Mouse (Mus musculus): ENCODE results near the gene Rasl12.
A peak's percentile ranks its signal among the peaks of the same experiment; 100 is the strongest.

Gene Rasl12

DNA sequence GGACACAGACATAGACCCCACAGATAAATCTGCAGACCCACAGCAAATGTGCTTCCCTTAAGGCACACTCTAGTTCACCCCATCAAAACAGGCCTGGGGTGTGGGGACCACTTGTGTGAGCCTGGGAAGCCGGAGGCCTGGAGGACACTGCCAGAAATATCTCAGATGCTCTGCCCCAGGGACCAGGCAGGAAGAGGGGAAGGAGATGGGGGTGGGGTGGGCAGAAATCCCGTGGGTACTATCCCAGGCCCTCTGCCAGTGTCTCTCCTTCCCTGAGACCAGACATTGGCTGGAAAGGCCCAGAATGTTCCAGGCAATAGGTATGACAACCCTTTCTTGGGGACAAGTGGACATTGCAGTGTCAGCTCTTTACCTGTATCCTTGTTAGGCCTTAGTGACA lies 4.7 kb upstream of the Rasl12 start:
- no peak for DNase-seq

- no peak for DNase-seq
Measured at GRCm38 (mm10) chr9:65394360-65394759, 3.9 kb upstream of the Rasl12 start.

DNA sequence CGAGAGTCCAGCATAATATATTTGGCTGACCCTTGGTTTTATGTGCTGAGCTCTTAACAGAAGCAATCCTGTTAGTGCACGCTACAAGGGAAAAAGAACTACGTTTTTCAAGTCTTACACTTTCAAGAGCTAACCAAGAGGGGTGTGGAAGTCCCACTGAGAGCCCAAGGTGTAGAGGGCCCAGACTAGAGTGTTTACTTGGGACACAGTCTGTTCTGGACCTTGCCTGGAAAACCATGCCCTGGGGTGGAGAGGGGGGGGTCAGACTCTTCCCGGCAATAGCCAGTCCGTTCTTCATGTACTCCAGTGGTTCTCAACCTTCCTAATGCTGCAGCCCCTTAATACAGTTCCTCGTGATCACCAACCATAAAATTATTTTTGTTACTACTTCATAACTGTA lies 1.6 kb downstream of the Rasl12 start:
- no peak for DNase-seq

GRCm38 (mm10) chr9:65404331-65405183 lies 6.3 kb downstream of the Rasl12 start:
- peak; percentile 87 for DNase-seq

DNA sequence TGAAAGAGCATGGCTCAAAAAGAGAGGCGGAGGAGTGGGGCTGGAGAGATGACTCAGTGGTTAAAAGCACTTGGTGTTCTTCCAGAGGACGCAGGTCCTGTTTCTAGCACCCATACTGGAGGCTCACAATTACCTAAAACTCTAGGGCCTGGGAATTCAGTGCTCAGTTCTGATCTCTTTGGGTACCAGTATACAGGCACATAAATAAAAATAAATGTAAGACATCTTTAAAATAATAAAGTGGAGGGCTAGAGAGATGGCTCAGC lies 6.8 kb downstream of the Rasl12 start:
- no peak for DNase-seq

- no peak for DNase-seq
Measured at GRCm38 (mm10) chr9:65407327-65407726, 9.0 kb downstream of the Rasl12 start.

DNA sequence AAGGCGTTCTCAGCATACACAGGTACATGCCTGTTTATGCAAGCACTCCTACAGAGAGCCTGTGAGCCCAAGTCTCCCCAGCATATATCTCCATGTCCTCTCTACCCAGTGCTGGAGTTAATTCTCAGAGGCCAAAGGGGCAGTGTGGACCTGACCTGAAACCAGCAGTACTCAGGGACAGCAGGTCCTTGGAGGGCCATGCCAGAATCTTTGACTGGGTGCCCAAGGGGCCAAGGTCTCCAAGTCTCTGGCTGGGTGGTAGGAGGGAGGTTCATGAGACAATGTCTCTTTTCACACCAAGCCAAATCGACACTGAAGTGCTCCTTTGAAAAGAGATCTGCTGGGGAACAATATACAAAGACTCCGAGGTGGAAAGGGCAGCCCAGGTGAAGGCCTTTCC lies 9.6 kb downstream of the Rasl12 start:
- peak; percentile 56 for DNase-seq

DNA sequence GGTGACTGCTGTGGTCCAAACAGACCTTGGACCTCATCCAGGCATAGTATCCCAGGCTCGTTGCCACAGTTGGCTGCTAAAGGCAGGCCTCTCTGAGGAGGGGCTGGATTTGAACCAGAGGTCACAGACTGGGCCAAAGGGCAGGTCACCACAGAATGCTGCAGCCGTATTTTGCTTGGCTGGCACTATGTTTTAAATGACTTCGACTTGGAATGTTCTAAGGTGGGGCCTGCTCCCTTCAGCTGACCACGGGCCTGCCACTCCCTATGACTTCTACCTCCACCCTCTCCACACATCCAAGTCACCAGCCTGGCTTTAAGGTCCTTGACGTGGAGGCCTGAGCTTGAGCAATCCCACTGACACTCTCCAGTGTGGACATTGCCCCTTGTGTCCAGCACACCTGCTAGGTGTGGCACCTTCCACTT lies 10.6 kb downstream of the Rasl12 start:
- DNase-seq: peak; percentile 86

- no peak for DNase-seq
Measured at GRCm38 (mm10) chr9:65410378-65410777, 12.1 kb downstream of the Rasl12 start.

DNA sequence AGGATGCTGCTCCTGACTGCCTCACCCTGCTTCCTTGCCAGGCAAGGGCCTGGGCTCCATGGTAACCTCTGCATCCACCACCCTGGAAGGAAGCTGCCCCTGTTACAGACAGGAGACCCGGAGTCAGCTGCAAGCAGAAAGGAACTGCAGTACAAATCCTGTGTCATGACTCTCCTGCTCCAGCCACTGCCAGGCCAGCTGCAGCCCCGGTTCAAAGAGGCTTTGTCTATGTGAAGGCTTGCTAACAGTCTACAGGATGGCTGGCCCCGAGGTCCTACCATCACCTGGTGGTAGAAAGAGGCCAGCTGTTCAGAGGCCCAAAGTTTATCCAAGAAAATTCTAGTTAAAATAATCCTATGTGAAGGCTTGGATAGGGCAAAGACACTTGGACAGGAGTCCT lies 13.0 kb downstream of the Rasl12 start:
- DNase-seq: no peak

DNA sequence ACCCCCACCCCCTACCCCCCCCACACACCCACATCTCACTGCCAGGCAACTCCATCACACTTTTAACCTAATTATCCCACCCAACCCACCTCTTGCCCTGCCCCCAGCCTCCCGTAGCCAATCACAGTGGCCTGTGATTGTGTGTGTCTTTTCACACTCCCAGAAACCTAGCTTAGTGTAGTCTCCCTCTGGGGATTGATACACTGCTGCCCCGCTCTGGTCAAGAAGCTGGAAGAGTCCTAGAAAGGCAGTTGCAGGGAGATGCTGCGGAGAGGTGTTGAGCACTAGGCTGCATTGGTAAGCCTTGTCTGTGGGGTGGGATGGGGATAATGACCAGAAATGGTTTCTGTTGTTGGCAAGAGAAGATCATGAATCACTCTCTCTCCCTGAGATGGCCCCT lies 19.4 kb downstream of the Rasl12 start:
- no peak for DNase-seq

- DNase-seq: no peak
Measured at GRCm38 (mm10) chr9:65419633-65420032, 21.3 kb downstream of the Rasl12 start.

GRCm38 (mm10) chr9:65422760-65423501 lies 24.6 kb downstream of the Rasl12 start, which contains the start of gene Slc51b:
TSS of gene Slc51b (minus strand) at chr9:65422955.
- DNase-seq: peak; percentile 77

DNA sequence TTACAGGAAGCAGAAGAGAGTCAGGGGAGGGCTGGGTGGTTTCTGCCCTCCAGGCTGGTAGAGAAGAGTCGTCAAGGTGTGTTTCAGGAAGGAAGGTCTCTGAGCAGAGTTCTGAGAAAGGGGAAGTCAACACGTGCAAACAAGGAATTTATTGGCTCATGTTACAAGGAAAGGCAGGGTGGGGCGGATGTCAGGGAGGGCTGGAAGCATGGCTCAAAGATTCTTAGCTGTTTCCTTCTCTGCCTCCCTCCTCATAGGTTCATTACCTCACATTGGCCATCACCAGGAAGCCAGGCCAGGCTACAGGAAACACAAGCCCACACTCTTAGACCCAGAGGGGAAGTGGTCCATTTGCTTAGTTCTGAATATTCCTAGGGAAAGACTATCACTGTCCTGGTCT lies 26.1 kb downstream of the Rasl12 start:
- no peak for DNase-seq

DNA sequence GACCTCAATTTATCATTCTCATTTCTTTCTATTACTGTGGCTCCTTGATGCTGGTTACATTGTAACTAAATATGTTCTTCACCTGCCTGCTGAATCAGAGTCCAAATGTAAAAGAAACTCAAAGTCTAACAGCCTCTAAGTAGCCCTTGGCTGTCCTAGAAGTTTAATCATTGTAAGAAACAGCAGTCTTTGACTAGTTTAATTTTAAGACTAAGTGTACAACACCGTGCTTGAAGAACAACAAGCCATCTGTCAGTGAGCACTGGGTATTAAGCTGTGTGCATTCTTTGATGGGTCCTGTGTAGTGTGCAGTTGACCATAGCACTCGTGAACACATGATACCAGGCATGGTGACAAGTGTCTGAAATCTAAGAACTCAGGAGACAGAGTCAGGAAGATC lies 29.2 kb downstream of the Rasl12 start:
- DNase-seq: peak; percentile 44

DNA sequence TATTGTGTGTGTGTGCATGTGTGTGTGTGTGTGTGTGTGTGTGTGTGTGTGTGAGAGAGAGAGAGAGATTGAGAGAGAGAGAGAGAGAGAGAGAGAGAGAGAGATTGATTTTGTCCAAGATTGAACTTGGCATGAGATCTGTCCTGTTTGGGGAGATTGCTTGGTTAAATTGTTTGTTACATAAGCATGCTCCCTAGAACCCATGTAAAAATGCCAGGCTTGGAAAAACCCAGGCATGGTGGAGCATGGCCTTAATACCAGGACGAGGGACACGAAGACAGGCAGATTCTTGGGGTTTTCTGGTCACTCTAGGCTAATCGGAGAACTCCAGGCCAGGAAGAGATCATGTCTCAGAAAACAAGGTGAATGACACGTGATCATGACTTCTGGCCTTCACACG lies 29.7 kb downstream of the Rasl12 start:
- DNase-seq: no peak

GRCm38 (mm10) chr9:65430401-65430800 lies 32.1 kb downstream of the Rasl12 start:
- DNase-seq: no peak

DNA sequence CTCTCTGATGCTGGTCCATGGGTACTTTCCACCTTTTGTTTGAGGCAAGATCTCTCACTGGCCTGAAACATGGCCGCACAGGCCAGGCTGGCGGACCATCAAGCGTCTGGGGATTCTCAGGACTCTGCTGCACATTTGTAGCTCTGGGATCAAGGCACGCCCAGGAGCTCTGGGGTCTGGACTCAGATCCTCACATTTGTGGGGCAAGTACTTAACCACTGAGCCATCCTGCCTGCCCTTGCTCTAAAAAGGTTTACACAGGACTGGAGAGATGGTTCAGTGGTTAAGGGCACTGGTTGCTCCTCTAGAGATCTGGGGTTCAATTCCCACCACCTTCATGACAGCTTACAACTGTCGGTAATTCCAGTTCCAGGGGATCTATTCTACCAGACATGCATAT lies 32.6 kb downstream of the Rasl12 start:
- DNase-seq: no peak

GRCm38 (mm10) chr9:65432236-65432635 lies 33.9 kb downstream of the Rasl12 start:
- DNase-seq: peak; percentile 90

DNA sequence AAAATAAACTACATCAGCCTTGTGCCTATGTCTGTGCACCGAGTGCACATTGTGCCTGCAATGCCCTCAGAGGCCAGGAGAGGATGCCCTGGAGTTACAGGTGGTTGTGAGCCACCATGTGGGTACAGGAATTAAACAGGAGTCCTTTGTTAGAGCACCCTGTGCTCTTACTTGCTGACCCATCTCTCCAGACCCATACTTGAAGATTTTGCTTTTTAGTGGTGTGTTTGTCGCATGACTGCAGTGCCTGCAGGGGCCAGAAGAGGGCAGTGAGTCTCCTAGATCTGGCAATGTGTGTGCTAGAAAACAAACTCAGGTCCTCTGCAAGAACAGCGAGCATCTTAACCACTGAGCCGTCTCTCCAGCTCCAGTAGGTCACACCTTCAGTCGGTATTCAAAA lies 35.8 kb downstream of the Rasl12 start:
- DNase-seq: peak; percentile 44

- DNase-seq: no peak
Measured at GRCm38 (mm10) chr9:65435211-65435610, 36.9 kb downstream of the Rasl12 start.

DNA sequence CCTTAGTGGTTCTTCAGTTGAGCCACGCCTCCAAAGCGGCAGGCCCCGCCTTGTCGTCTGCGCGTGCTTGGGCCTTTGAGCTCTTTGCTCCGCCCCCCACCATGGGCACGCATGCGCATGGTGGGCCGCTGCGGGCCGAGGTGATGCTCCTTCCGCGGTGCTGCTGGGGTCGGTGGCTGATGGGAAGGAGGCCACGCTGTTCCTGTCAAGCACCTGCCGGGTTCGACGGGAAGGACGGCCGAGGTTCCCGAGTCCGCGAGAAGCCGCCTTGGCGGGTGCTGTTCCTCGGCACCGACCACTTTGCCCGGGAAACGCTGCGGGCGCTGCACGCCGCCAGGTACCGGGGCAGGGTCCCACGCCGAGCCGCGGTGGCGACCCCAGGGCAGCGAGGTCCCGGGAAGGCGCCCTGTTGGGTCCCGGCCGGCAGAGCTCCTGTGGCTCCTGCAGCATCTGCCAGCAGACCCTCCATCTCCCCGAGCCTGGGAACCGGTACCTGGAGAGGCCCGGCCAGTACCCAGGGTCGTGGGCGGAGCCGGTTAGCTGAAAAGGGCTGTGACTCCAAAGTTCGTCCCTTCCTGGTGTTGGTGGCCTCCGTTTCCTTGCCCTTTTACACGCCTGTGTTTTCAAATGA lies 37.5 kb downstream of the Rasl12 start, which contains the start of gene Mtfmt:
Gene Mtfmt, plus strand, starts transcription at position 112 of the 631 bp plus-strand sequence.
- DNase-seq: peak; percentile 96

DNA sequence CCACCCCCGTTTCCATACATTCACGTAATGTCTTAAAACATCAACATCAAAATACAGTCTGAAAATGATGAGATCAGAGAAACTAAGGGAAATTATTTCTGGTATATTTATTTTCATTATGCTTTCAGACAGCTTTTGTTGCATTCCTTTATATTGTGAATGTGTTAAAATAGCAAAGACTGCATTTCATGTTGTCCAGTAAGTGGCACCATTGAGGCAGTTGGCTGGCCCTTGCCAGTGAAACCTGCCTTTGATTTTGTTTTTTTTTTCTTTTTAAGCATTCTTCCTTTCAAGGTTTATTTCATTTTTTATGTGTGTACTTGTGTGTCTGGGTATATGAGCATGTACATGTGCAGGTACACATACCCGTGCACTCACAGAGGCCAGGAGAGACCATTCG lies 46.4 kb downstream of the Rasl12 start:
- no peak for DNase-seq

- DNase-seq: no peak
Measured at GRCm38 (mm10) chr9:65447951-65448350, 49.6 kb downstream of the Rasl12 start.

All from kidney, postnatal 14 days (tissue).